Mouse (Mus musculus) kidney, postnatal 10 days (tissue): ENCODE data around the gene B3gat2.
A peak's percentile ranks its signal among the peaks of the same experiment; 100 is the strongest.

Source experiments
- DNase-seq: peaks from one replicate; pipeline ENCODE4 v3.0.0; 2021; ENCODE audit warnings: mixed read lengths

The B3gat2 gene

DNA sequence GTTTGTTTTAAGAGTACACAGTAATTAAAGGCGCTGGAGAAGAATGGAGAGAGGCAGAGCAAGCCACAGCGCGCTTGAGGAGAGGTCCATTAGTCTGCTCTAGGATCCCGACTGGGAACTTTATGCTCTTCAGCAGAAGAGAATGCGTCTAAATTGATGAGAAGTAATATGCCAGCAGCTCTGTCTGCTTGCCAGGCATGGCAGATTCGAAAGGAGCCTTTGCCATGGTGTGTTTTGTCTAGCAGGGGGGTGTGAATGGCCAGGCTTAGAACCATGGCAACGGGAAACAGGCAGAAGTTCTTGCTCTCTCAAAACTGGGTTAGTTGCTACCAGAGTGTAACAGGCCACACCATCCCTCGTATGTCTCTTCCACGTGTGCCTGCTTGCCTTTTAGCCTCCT is 73.3 kb downstream of the B3gat2 start:
- DNase-seq: no peak

- DNase-seq: no peak
These were observed 75.1 kb downstream of the B3gat2 start for GRCm38 (mm10) chr1:23836630-23837029.

DNA sequence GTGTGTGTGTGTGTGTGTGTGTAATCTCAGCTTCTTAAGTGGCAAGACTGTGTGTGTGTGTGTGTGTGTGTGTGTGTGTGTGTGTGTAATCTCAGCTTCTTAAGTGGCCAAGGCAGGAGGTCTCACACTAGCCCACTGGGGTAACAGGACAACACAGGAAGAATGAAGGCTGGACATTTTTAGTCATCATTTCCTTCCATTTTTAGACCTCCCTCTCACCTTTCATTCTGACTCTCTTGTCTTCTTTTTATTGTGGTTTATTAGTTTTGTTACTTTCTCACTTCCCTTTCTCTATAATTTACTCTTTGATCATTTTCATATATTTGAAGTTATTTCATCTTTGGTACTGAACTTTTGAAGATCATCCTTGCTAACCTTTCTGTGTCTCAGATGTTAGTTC is 79.4 kb downstream of the B3gat2 start:
- DNase-seq: no peak

DNA sequence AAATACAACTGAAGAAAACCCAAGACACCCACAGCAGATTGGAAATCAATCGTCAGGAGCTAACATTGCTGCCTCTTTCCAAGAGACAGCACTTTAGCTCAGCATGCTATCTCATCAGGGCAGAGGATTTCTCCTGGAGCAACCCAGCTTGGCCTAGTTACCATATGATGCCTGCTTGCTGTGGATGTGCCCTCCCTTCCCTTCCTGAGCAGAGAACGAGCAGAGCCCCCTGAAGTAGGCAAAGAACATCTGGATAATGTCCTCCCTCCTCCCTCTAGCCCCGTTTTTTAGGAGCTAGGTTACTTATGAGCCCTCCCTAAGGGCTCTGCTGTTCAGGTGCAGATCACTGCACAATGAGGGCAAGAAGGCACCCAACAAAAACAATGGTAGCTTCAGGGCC is 81.1 kb downstream of the B3gat2 start:
- no peak for DNase-seq

DNA sequence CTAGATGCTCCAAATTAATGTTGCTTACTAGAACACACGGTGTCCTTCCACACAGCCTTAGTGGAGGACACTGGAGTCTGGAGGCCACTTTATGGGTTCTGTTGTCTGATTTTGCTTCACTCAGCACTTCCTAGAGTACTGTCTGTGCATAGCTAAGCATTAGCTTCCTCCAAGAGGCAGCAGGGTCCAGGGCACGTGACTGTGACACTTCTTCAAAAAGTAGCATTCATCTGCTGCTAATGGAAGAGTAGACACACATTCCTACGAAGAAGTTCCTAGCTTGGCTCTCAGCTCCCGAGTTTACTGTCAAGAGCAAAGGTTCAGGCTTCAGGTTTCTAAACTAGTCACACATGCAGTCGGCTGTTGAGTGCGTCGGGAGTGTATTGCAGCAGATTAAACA is 82.2 kb downstream of the B3gat2 start:
- peak; percentile 12 for DNase-seq

GRCm38 (mm10) chr1:23845007-23845406 is 83.5 kb downstream of the B3gat2 start:
- DNase-seq: no peak

DNA sequence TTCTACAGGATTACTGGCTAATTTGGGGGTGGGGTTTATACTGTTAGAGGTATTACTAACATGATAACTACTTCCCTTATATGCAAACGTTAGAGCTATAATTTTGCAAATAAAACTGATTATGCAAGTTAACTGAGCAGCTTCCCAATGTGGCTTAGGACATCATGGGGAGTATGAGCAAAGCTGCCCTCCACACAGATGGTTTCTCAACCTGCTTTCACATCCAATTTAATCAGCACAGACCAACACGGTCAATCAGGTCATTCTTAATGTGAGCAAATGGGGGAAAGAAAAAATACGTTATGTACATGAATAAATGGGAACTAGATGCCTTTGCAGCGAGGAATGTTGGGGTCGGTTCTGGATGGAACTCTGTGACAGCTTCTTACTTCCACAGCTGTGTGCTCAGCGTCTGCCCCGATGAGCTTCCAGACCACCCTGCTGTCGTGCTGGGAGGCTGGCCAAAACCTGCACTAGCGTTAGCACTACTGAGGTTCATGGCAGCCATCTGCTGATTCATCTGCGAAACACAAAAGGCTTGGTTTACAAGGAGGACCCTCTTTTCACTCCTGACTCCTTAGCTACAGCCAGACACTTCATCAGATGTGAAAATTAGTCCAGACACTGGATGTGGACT is 84.6 kb downstream of the B3gat2 start:
- DNase-seq: no peak

DNA sequence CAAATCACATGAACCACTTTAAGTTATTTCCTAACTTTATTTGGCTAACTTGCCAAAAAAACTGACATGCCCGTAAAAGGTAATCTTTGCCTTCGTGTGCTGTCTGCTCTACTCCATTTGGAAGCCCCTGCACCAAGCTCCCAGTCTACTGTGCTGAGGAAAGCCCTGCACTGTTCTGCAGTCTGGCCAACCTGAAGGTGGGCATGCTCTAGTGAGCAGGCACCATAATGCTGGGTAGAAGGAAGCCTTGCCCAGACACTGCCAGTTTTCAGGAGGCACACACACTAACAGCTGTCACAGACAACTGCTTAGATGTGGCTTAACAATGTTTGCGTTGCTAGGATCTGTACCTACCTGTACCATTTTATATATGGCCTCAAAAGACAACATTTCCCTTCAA is 94.1 kb downstream of the B3gat2 start:
- no peak for DNase-seq

DNA sequence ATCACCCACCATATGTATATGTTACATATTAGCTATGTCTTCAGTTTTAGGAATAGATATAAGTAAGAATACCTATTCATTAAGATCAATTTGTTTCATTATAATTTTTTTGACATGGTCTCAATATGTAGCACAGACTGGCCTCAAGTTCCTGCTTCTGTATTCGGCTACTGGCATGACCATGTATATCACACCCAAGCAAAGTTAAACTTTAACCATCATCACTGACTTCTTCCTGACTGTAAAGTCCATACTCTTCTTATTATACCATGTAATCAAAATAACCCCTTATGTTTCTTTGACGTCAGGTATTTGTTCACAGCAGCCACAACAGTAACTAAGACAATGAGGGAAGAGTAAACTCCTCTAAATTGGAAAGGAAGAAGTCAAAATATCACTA is 99.4 kb downstream of the B3gat2 start:
- no peak for DNase-seq

DNA sequence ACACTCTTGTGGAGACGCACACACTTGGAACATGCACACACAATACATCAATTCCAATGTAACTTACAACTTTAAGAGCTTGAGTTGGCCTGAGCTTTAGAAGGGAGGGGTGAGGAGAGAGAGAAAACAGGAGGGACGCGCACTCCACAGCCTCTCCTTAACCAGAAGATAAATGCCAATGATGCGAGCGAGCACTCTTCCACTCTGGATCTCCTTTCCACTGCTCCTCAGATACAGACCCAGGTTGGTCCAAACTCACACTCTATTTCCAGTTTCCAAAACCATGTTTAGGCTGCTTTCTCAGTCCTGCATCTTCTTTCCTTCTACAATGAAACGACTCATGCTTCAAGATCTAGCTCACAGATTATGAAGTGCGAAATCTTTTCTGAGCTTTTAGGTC is 104.0 kb downstream of the B3gat2 start:
- DNase-seq: no peak

DNA sequence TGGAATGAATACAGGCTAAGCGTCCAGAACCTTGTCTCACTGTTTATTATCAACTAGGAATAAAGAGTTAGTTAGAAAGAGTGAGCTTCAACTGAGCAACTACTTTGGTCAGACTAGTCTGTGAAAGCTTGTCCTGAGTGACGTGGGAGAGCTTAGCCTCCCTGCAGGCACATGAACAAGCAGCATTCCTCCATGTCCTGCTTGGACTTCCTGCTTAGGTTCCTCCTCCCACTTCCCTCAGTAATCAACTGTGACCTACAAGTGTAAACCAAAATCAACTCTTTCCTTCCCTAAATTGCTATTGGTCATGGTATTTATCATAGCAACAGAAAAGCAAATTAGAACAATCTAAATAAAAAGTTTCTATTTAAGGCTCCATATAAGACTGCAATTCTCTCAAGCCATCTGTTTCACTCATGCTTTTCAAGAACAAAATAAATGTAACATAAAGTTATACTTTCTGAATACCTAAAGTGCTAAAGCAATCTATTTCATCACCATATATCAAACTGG is 105.9 kb downstream of the B3gat2 start:
- DNase-seq: no peak

GRCm38 (mm10) chr1:23872194-23872593 is 110.6 kb downstream of the B3gat2 start:
- DNase-seq: no peak

- no peak for DNase-seq
These were observed 121.1 kb downstream of the B3gat2 start for GRCm38 (mm10) chr1:23882681-23883080.

DNA sequence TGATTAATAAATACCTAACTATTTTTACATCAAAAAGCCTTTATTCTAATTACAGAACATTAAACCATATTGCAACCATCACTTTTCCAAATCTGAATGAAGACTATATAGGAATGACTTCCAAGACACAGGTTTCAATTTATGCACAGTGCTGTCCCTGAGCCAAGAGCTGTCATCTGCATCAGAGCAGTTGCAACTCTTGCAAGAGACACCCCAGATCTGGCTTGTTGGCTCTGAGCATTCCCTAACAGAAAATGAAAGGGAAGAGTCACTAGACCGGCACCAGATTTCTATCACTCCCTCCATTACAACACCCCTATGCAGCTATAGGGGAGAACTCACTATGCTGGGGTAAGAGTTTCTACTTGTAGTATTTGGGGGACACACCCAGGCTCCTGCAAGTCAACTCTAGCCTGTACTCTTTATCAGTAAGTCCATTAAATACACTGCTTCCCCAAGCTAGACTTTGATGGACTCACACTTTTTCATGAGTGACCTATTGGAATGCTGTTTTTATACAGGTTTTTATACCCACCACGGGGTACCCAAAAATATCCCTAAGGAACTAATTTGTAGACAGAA is 122.6 kb downstream of the B3gat2 start:
- no peak for DNase-seq

GRCm38 (mm10) chr1:23884914-23885313 is 123.4 kb downstream of the B3gat2 start:
- no peak for DNase-seq

- DNase-seq: no peak
These were observed 130.5 kb downstream of the B3gat2 start for GRCm38 (mm10) chr1:23892072-23892471.
